Mouse (Mus musculus): ENCODE measurements around the gene Alk. TPM values are rescaled to one million over a fixed set of nuclear protein-coding genes. Genes with fewer than 3 reads are reported as not detected.

Gene Alk
- polyA plus RNA-seq, 1 experiment, result not detected

DNA sequence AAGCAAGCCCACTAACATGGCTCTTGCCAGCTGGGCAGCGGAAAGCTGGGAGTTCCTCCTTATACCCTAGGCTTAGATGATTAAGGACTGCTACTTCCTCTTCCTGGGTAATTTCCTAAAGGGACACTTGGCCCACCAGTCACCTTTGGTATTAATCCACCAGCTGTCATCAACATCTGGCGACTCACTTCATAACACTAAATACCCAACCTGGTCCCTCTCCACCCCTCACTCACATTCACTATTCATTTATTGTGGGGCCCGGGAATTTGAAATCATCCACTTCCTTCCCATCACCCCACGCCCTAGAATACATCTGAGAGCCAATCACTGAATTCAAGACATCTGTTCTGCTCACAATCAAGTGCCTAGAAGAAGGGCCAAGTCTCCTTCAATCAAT lies 235.4 kb downstream of the Alk start:
- TF ChIP-seq CTCF (IDR thresholded peaks at IDR 0.05; ENCODE audit: extremely low read depth, insufficient read depth, insufficient read length, insufficient replicate concordance) (no peak), POLR2A (IDR thresholded peaks at IDR 0.05; ENCODE audit: low read depth, low read length) (no peak)
- Histone ChIP-seq H3K36me3 (ENCODE audit: control insufficient read depth, insufficient read depth, low read length) (no peaks in the 10 kb centered on the region), H3K27me3 (ENCODE audit: control insufficient read depth, insufficient read depth, low read length) (no peaks in the 10 kb centered on the region), H3K27ac (ENCODE audit: insufficient read depth, low read length) (no peak overlapping the region), H3K4me1 (ENCODE audit: control insufficient read depth, insufficient read depth, insufficient read length) (no peaks in the 10 kb centered on the region), H3K4me3 (ENCODE audit: extremely low read depth, insufficient read depth, insufficient read length) (no peak overlapping the region)
- DNase-seq (ENCODE audit: low read depth in 1 of 2, low spot score in 2 of 2), result no peak
- WGBS, result 75% methylated on average over 4 of the region's 4 CpGs

DNA sequence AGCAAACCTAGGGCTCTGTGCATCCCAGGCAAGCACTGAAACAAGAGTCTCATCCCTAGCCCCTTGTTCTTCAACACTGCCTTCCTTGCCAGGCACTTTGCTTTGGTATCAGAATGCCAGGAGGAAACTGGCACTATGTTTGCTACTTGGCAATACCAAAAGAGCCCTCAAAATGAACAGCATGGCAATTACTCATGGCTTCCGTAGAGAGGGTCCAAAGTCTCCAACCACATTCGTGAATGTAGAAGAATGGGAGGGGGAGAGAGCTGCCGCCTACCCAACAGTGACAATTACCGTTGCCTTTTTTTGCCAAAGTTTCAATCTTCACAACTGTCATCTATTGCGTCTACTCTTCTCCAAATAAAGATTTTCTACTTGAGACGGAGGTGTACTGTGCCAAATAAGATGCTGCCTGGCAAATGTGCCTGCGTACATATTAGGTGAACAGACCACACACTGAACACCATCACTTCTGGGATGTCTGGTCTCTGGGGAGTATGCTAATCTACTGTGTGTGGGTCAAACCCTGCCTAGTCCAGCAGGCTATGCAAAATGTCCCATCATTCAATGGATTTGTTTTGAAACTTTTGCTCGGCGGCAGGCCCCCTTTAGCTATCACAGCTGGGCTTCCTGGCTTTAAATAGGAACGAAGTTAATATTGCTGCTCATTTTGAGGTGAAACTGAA lies 241.5 kb downstream of the Alk start:
- H3K27ac ChIP-seq (ENCODE audit: insufficient read depth, low read length), result no peak overlapping the region
- 89% methylated on average over 10 of the region's 10 CpGs for WGBS
- DNase-seq (ENCODE audit: low read depth in 1 of 2, low spot score in 2 of 2), result no peak
- no peak overlapping the region for H3K4me3 ChIP-seq (ENCODE audit: extremely low read depth, insufficient read depth, insufficient read length)
- no peaks in the 10 kb centered on the region for H3K27me3 ChIP-seq (ENCODE audit: control insufficient read depth, insufficient read depth, low read length)
- TF ChIP-seq CTCF (IDR thresholded peaks at IDR 0.05; ENCODE audit: extremely low read depth, insufficient read depth, insufficient read length, insufficient replicate concordance) (no peak), POLR2A (IDR thresholded peaks at IDR 0.05; ENCODE audit: low read depth, low read length) (no peak)
- H3K36me3 ChIP-seq (ENCODE audit: control insufficient read depth, insufficient read depth, low read length), result no peaks in the 10 kb centered on the region
- H3K4me1 ChIP-seq (ENCODE audit: control insufficient read depth, insufficient read depth, insufficient read length), result no peaks in the 10 kb centered on the region

GRCm38 (mm10) chr17:72361961-72362360 lies 242.5 kb downstream of the Alk start:
- Histone ChIP-seq H3K27ac (ENCODE audit: insufficient read depth, low read length) (no peak overlapping the region), H3K36me3 (ENCODE audit: control insufficient read depth, insufficient read depth, low read length) (no peaks in the 10 kb centered on the region), H3K4me3 (ENCODE audit: extremely low read depth, insufficient read depth, insufficient read length) (no peak overlapping the region), H3K27me3 (ENCODE audit: control insufficient read depth, insufficient read depth, low read length) (no peaks in the 10 kb centered on the region), H3K4me1 (ENCODE audit: control insufficient read depth, insufficient read depth, insufficient read length) (no peaks in the 10 kb centered on the region)
- TF ChIP-seq POLR2A (IDR thresholded peaks at IDR 0.05; ENCODE audit: low read depth, low read length), result no peak
- no peak for TF ChIP-seq CTCF (IDR thresholded peaks at IDR 0.05; ENCODE audit: extremely low read depth, insufficient read depth, insufficient read length, insufficient replicate concordance)
- WGBS, result 94% methylated on average over 4 of the region's 4 CpGs
- no peak for DNase-seq (ENCODE audit: low read depth in 1 of 2, low spot score in 2 of 2)

DNA sequence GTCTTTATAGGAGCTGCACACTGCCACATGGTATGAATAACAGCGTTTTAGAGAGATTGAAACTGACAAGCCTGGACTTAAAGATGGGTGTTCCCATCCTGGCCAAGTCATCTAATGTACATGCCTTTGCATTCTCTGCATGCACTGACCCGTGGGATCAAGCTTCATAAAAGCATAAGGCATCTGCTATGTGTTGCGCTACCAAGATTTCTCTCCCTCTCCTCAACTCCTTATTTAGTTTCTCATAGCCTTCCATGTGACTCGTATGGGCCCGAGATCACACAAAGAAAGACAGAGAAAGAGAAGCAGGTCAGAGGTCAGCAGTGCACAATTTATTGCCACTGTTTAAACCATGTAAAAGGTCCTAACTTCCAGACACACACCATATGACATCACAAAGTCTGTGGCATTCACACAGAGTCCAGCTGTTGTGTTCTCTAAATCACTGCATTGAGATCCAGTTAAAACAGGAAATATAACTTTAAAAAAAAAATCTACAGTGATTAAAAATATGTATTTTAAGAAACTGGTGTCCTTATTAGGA lies 247.6 kb downstream of the Alk start:
- TF ChIP-seq CTCF (IDR thresholded peaks at IDR 0.05; ENCODE audit: extremely low read depth, insufficient read depth, insufficient read length, insufficient replicate concordance), result no peak
- TF ChIP-seq POLR2A (IDR thresholded peaks at IDR 0.05; ENCODE audit: low read depth, low read length), result no peak
- no peak overlapping the region for H3K27ac ChIP-seq (ENCODE audit: insufficient read depth, low read length)
- DNase-seq (ENCODE audit: low read depth in 1 of 2, low spot score in 2 of 2), result no peak
- no peaks in the 10 kb centered on the region for H3K36me3 ChIP-seq (ENCODE audit: control insufficient read depth, insufficient read depth, low read length)
- H3K4me3 ChIP-seq (ENCODE audit: extremely low read depth, insufficient read depth, insufficient read length), result no peak overlapping the region
- no peaks in the 10 kb centered on the region for H3K27me3 ChIP-seq (ENCODE audit: control insufficient read depth, insufficient read depth, low read length)
- 84% methylated on average over 5 of the region's 5 CpGs for WGBS
- H3K4me1 ChIP-seq (ENCODE audit: control insufficient read depth, insufficient read depth, insufficient read length), result no peaks in the 10 kb centered on the region

DNA sequence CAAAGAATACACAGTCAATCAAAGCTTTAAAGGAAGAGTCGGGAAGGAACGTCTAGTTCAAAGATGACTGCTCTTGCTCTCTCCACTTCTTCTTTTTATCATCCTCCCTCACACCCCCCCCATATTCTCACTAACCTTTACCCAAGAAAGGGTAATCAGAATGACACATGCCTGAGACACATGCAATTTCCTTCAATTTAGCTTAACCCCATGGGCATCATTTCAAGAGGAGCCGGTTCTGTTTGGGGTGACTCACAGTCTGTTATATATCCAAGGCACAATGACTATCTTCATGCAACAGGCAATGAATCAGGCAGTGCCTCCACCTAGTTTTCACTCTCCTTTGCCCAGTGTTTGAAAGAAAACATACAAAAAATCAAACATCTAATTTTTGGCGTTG lies 265.0 kb downstream of the Alk start:
- no peaks in the 10 kb centered on the region for H3K4me1 ChIP-seq (ENCODE audit: control insufficient read depth, insufficient read depth, insufficient read length)
- no peak overlapping the region for H3K4me3 ChIP-seq (ENCODE audit: extremely low read depth, insufficient read depth, insufficient read length)
- H3K27me3 ChIP-seq (ENCODE audit: control insufficient read depth, insufficient read depth, low read length), result no peaks in the 10 kb centered on the region
- no peak for TF ChIP-seq CTCF (IDR thresholded peaks at IDR 0.05; ENCODE audit: extremely low read depth, insufficient read depth, insufficient read length, insufficient replicate concordance)
- TF ChIP-seq POLR2A (IDR thresholded peaks at IDR 0.05; ENCODE audit: low read depth, low read length), result no peak
- H3K27ac ChIP-seq (ENCODE audit: insufficient read depth, low read length), result no peak overlapping the region
- 93% methylated on average over 4 of the region's 4 CpGs for WGBS
- no peaks in the 10 kb centered on the region for H3K36me3 ChIP-seq (ENCODE audit: control insufficient read depth, insufficient read depth, low read length)
- no peak for DNase-seq (ENCODE audit: low read depth in 1 of 2, low spot score in 2 of 2)

GRCm38 (mm10) chr17:72332909-72333308 lies 271.5 kb downstream of the Alk start:
- Histone ChIP-seq H3K4me1 (ENCODE audit: control insufficient read depth, insufficient read depth, insufficient read length) (no peaks in the 10 kb centered on the region), H3K27ac (ENCODE audit: insufficient read depth, low read length) (no peak overlapping the region), H3K4me3 (ENCODE audit: extremely low read depth, insufficient read depth, insufficient read length) (no peak overlapping the region), H3K36me3 (ENCODE audit: control insufficient read depth, insufficient read depth, low read length) (no peaks in the 10 kb centered on the region), H3K27me3 (ENCODE audit: control insufficient read depth, insufficient read depth, low read length) (no peaks in the 10 kb centered on the region)
- no peak for DNase-seq (ENCODE audit: low read depth in 1 of 2, low spot score in 2 of 2)
- 85% methylated on average over 4 of the region's 4 CpGs for WGBS
- TF ChIP-seq CTCF (IDR thresholded peaks at IDR 0.05; ENCODE audit: extremely low read depth, insufficient read depth, insufficient read length, insufficient replicate concordance), result no peak
- no peak for TF ChIP-seq POLR2A (IDR thresholded peaks at IDR 0.05; ENCODE audit: low read depth, low read length)

DNA sequence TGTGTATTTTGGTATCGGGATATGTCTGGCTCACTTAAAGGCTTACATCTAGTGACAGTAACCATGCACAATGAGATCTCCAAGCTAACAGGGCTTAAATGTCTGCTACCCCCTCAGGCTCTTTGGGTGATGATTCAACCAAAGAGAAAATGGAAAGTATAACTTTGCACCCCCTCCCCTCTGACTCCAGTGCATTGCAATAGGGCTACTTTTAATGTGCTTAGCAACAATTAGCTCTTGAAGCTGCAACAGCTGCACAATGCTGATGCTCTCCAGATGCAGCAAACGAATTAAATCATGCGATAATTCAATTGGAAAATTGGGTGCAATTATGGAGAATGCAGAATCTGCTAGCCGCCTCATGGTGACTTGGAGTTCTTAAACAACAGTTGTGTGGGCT lies 278.5 kb downstream of the Alk start:
- no peak for TF ChIP-seq CTCF (IDR thresholded peaks at IDR 0.05; ENCODE audit: extremely low read depth, insufficient read depth, insufficient read length, insufficient replicate concordance)
- no peak for TF ChIP-seq POLR2A (IDR thresholded peaks at IDR 0.05; ENCODE audit: low read depth, low read length)
- 91% methylated on average over 4 of the region's 4 CpGs for WGBS

More for the DNA sequence above, 278.5 kb downstream of the Alk start:
- no peak for DNase-seq (ENCODE audit: low read depth in 1 of 2, low spot score in 2 of 2)
- H3K27me3 ChIP-seq (ENCODE audit: control insufficient read depth, insufficient read depth, low read length), result no peaks in the 10 kb centered on the region
- H3K4me1 ChIP-seq (ENCODE audit: control insufficient read depth, insufficient read depth, insufficient read length), result no peaks in the 10 kb centered on the region
- no peak overlapping the region for H3K27ac ChIP-seq (ENCODE audit: insufficient read depth, low read length)
- H3K4me3 ChIP-seq (ENCODE audit: extremely low read depth, insufficient read depth, insufficient read length), result no peak overlapping the region
- no peaks in the 10 kb centered on the region for H3K36me3 ChIP-seq (ENCODE audit: control insufficient read depth, insufficient read depth, low read length)
